Mouse (Mus musculus): Measurements from ENCODE around the gene Ccnjl.

The Ccnjl gene

GRCm38 (mm10) chr11:43528078-43528682 is 404 bp upstream of the Ccnjl start:
- DNase-seq = no peak

GRCm38 (mm10) chr11:43530043-43530442 is 1.5 kb downstream of the Ccnjl start:
- no peak for DNase-seq

- DNase-seq = peak; percentile 17
These were observed 3.0 kb downstream of the Ccnjl start for GRCm38 (mm10) chr11:43531619-43532018.

- peak; percentile 27 for DNase-seq
These were observed 8.5 kb downstream of the Ccnjl start for GRCm38 (mm10) chr11:43537074-43537473.

- DNase-seq = no peak
These were observed 11.3 kb downstream of the Ccnjl start for GRCm38 (mm10) chr11:43539863-43540262.

GRCm38 (mm10) chr11:43543711-43544466 is 15.3 kb downstream of the Ccnjl start:
- DNase-seq = no peak

GRCm38 (mm10) chr11:43544819-43545218 is 16.2 kb downstream of the Ccnjl start:
- DNase-seq = no peak

GRCm38 (mm10) chr11:43545873-43546475 is 17.4 kb downstream of the Ccnjl start:
- DNase-seq = no peak

- no peak for DNase-seq
These were observed 18.1 kb downstream of the Ccnjl start for GRCm38 (mm10) chr11:43546678-43547077.

- peak; percentile 79 for DNase-seq
These were observed 19.6 kb downstream of the Ccnjl start for GRCm38 (mm10) chr11:43548148-43548547.

GRCm38 (mm10) chr11:43548657-43549435 is 20.3 kb downstream of the Ccnjl start:
- DNase-seq = no peak

- DNase-seq = peak; percentile 80
These were observed 21.1 kb downstream of the Ccnjl start for GRCm38 (mm10) chr11:43549701-43550100.

- DNase-seq = no peak
These were observed 23.2 kb downstream of the Ccnjl start for GRCm38 (mm10) chr11:43551756-43552155.

- DNase-seq = no peak
These were observed 24.1 kb downstream of the Ccnjl start for GRCm38 (mm10) chr11:43552675-43553074.

- no peak for DNase-seq
These were observed 28.0 kb downstream of the Ccnjl start for GRCm38 (mm10) chr11:43556538-43556937.

- DNase-seq = no peak
These were observed 31.1 kb downstream of the Ccnjl start for GRCm38 (mm10) chr11:43559515-43560292.

- DNase-seq = no peak
These were observed 35.2 kb downstream of the Ccnjl start for GRCm38 (mm10) chr11:43563654-43564244.

GRCm38 (mm10) chr11:43565414-43565813 is 36.8 kb downstream of the Ccnjl start:
- no peak for DNase-seq

GRCm38 (mm10) chr11:43565852-43566251 is 37.3 kb downstream of the Ccnjl start:
- no peak for DNase-seq

GRCm38 (mm10) chr11:43566696-43567095 is 38.1 kb downstream of the Ccnjl start:
- DNase-seq = no peak

GRCm38 (mm10) chr11:43568263-43568662 is 39.7 kb downstream of the Ccnjl start:
- peak; percentile 58 for DNase-seq

GRCm38 (mm10) chr11:43569188-43569587 is 40.6 kb downstream of the Ccnjl start:
- DNase-seq = no peak

Measured in kidney, postnatal 10 days (tissue).